Mouse (Mus musculus) myocyte (in vitro differentiated cells): ENCODE measurements at regions not wholly inside any gene's neighbourhood (a gene's known extent, or its start where the extent isn't known, plus 50 kb on each side); places are given as distances from the start of the nearest gene placed in this dataset.

Source experiments
- H3K27me3 ChIP-seq: one replicate; pipeline ENCODE4 v1.6.1; 2011; ENCODE audit not compliant: control insufficient read depth, insufficient read depth, insufficient read length
- H3K36me3 ChIP-seq: one replicate; pipeline ENCODE4 v1.6.1; 2011; ENCODE audit not compliant: control insufficient read depth, insufficient read depth
- H3K4me2 ChIP-seq: one replicate; pipeline ENCODE4 v1.6.1; 2011; ENCODE audit warnings: low read depth, control low read depth
- H3K4me3 ChIP-seq: one replicate; pipeline ENCODE4 v1.5.1; 2011; ENCODE audit warnings: mild to moderate bottlenecking, control low read depth, moderate library complexity
- H3K79me2 ChIP-seq: one replicate; pipeline ENCODE4 v1.6.1; 2011; ENCODE audit not compliant: control insufficient read depth, insufficient read depth
- H3ac ChIP-seq: one replicate; pipeline ENCODE4 v1.6.1; 2011; ENCODE audit not compliant: control insufficient read depth, insufficient read length
- CEBPB ChIP-seq: IDR thresholded peaks from 2 replicates; pipeline ENCODE4 v1.6.1; 2011; ENCODE audit warnings: mild to moderate bottlenecking, moderate library complexity; ENCODE audit not compliant: poor library complexity, insufficient read depth, severe bottlenecking
- E2F4 ChIP-seq: IDR thresholded peaks from one replicate; pipeline ENCODE4 v1.6.1; 2011; ENCODE audit warnings: mild to moderate bottlenecking, control low read depth, moderate library complexity; ENCODE audit not compliant: insufficient read depth
- MAX ChIP-seq: IDR thresholded peaks from one replicate; pipeline ENCODE4 v1.6.1; 2011; ENCODE audit warnings: low read depth, mild to moderate bottlenecking, control low read depth
- MYOD1 ChIP-seq, 3 experiments: IDR thresholded peaks; one replicate each; pipeline ENCODE4 v1.6.1; 2011; ENCODE audit warnings: control low read depth in 2 of 3, low read depth in 2 of 3, mild to moderate bottlenecking in 2 of 3, moderate library complexity in 1 of 3; ENCODE audit not compliant: insufficient read length in 2 of 3, control insufficient read depth in 1 of 3
- MYOG ChIP-seq, 3 experiments: IDR thresholded peaks; one replicate each; pipeline ENCODE4 v1.6.1; 2011; ENCODE audit warnings: control low read depth in 2 of 3, low read depth in 2 of 3, mild to moderate bottlenecking in 2 of 3; ENCODE audit not compliant: insufficient read length in 2 of 3, control insufficient read depth in 1 of 3, insufficient read depth in 1 of 3
- POLR2A ChIP-seq: IDR thresholded peaks from one replicate; pipeline ENCODE4 v1.6.1; 2011; ENCODE audit warnings: low read depth, mild to moderate bottlenecking, control low read depth, moderate library complexity; ENCODE audit not compliant: insufficient read length
- POLR2AphosphoS2 ChIP-seq: IDR thresholded peaks from one replicate; pipeline ENCODE4 v1.6.1; 2011; ENCODE audit warnings: low read depth, control low read depth; ENCODE audit not compliant: insufficient read length
- REST ChIP-seq: IDR thresholded peaks from one replicate; pipeline ENCODE4 v1.6.1; 2011; ENCODE audit warnings: mild to moderate bottlenecking, control low read depth, moderate library complexity; ENCODE audit not compliant: insufficient read depth, insufficient read length
- SRF ChIP-seq: IDR thresholded peaks from one replicate; pipeline ENCODE4 v1.6.1; 2011; ENCODE audit warnings: low read depth; ENCODE audit not compliant: control insufficient read depth, insufficient read length
- TCF12 ChIP-seq: IDR thresholded peaks from one replicate; pipeline ENCODE4 v1.6.1; 2011; ENCODE audit warnings: mild to moderate bottlenecking, control low read depth; ENCODE audit not compliant: poor library complexity, insufficient read depth, severe bottlenecking
- TCF3 ChIP-seq: IDR thresholded peaks from one replicate; pipeline ENCODE4 v1.6.1; 2011; ENCODE audit warnings: low read depth, control low read depth; ENCODE audit not compliant: insufficient read length
- USF1 ChIP-seq: IDR thresholded peaks from one replicate; pipeline ENCODE4 v1.6.1; 2011; ENCODE audit warnings: low read depth, mild to moderate bottlenecking, control low read depth, moderate library complexity

- TF ChIP-seq POLR2AphosphoS2 (no peak), SRF (no peak), POLR2A (no peak), E2F4 (no peak), USF1 (no peak), TCF3 (no peak), TCF12 (no peak), MYOG (IDR thresholded peaks at IDR 0.05; ENCODE audit: control insufficient read depth in 1 of 3, insufficient read depth in 1 of 3, insufficient read length in 2 of 3, low read depth in 2 of 3) (no peak), CEBPB (no peak), REST (no peak), MYOD1 (IDR thresholded peaks at IDR 0.05; ENCODE audit: control insufficient read depth in 1 of 3, insufficient read length in 2 of 3, low read depth in 2 of 3) (no peak), MAX (no peak)
- Histone ChIP-seq H3K4me3 (no peak overlapping the region), H3K4me2 (no peak overlapping the region), H3K79me2 (no peaks in the 10 kb centered on the region), H3ac (no peak overlapping the region), H3K36me3 (no peaks in the 10 kb centered on the region), H3K27me3 (no peaks in the 10 kb centered on the region)
Measured at GRCm38 (mm10) chr12:26129511-26129910, 285.5 kb downstream of the Rnf144a start.

GRCm38 (mm10) chr12:26128851-26129250, 286.2 kb downstream of the Rnf144a start:
- H3K27me3 ChIP-seq, result no peaks in the 10 kb centered on the region
- no peak overlapping the region for H3ac ChIP-seq
- H3K4me3 ChIP-seq, result no peak overlapping the region
- H3K4me2 ChIP-seq, result no peak overlapping the region
- no peaks in the 10 kb centered on the region for H3K79me2 ChIP-seq
- TF ChIP-seq USF1, result no peak
- TF ChIP-seq MAX, result no peak
- no peaks in the 10 kb centered on the region for H3K36me3 ChIP-seq

GRCm38 (mm10) chr12:26126260-26126659, 288.8 kb downstream of the Rnf144a start:
- no peaks in the 10 kb centered on the region for H3K79me2 ChIP-seq
- H3K36me3 ChIP-seq, result no peaks in the 10 kb centered on the region
- no peak overlapping the region for H3ac ChIP-seq
- no peak overlapping the region for H3K4me3 ChIP-seq
- no peaks in the 10 kb centered on the region for H3K27me3 ChIP-seq
- no peak overlapping the region for H3K4me2 ChIP-seq
- TF ChIP-seq POLR2AphosphoS2, result no peak
- TF ChIP-seq REST, result no peak
- no peak for TF ChIP-seq USF1
- TF ChIP-seq MYOG (IDR thresholded peaks at IDR 0.05; ENCODE audit: control insufficient read depth in 1 of 3, insufficient read depth in 1 of 3, insufficient read length in 2 of 3, low read depth in 2 of 3), result no peak
- no peak for TF ChIP-seq CEBPB
- no peak for TF ChIP-seq E2F4
- TF ChIP-seq MAX, result no peak
- no peak for TF ChIP-seq SRF
- TF ChIP-seq TCF12, result no peak
- no peak for TF ChIP-seq MYOD1 (IDR thresholded peaks at IDR 0.05; ENCODE audit: control insufficient read depth in 1 of 3, insufficient read length in 2 of 3, low read depth in 2 of 3)
- TF ChIP-seq TCF3, result no peak

- Histone ChIP-seq H3K79me2 (no peaks in the 10 kb centered on the region), H3K36me3 (no peaks in the 10 kb centered on the region), H3K4me3 (no peak overlapping the region), H3K27me3 (no peaks in the 10 kb centered on the region), H3ac (no peak overlapping the region), H3K4me2 (no peak overlapping the region)
- TF ChIP-seq E2F4 (no peak), POLR2A (no peak), TCF3 (no peak), MYOG (IDR thresholded peaks at IDR 0.05; ENCODE audit: control insufficient read depth in 1 of 3, insufficient read depth in 1 of 3, insufficient read length in 2 of 3, low read depth in 2 of 3) (no peak), TCF12 (no peak), POLR2AphosphoS2 (no peak), CEBPB (no peak), MYOD1 (IDR thresholded peaks at IDR 0.05; ENCODE audit: control insufficient read depth in 1 of 3, insufficient read length in 2 of 3, low read depth in 2 of 3) (no peak), USF1 (no peak), REST (no peak), MAX (no peak), SRF (no peak)
Measured at GRCm38 (mm10) chr12:26124211-26124610, 290.8 kb downstream of the Rnf144a start.

- H3K4me3 ChIP-seq, result no peak overlapping the region
- H3K79me2 ChIP-seq, result no peaks in the 10 kb centered on the region
- H3K36me3 ChIP-seq, result no peaks in the 10 kb centered on the region
- H3K4me2 ChIP-seq, result no peak overlapping the region
- no peaks in the 10 kb centered on the region for H3K27me3 ChIP-seq
- no peak overlapping the region for H3ac ChIP-seq
- TF ChIP-seq E2F4, result no peak
- no peak for TF ChIP-seq SRF
- no peak for TF ChIP-seq MAX
Measured at GRCm38 (mm10) chr12:26115339-26115912, 299.6 kb downstream of the Rnf144a start.
